Mouse (Mus musculus): Measurements from ENCODE around the gene Dapk1.

DNA sequence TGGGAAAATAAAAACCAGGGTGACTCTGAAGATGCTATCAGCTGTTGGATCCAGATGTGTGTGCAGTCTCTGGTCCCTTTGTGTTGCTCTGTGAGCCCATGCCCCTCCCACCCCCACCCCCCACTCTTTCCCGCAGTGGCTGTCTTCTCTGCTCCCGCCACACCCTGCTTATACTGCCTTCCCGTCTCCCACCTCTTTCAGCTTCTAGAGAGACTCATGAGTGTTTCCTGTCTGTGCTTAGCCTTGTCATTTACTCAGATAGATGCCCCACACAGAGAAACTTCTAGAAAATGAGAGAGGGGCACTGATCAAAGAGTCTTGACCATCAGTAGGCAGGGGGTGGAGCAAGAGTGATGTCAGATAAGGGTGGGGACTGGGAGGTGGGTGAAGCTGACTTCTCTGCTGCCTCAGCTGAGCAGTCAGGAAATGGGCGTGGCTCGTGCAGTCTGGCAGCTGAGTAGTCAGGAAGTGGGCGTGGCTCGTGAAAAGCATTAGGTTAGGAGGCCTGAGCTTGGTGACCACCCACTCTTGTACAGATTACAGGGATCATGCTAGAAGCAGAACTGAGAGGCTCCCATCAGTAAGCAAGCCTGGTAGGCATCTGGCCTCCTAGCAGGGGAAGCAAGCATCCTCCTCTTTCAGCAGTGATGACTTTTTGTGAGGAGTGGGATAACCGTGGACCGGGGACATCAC is 136.0 kb downstream of the Dapk1 start:
- TF ChIP-seq CTCF (IDR thresholded peaks at IDR 0.05; ENCODE audit: extremely low read depth, insufficient read depth, insufficient read length, insufficient replicate concordance) (no peak), POLR2A (IDR thresholded peaks at IDR 0.05; ENCODE audit: low read depth, low read length) (no peak)

Measured in spleen, adult 2 months (tissue).